Mouse (Mus musculus) spleen, adult 2 months (tissue): ENCODE data around the gene Ifng.

Experiments used
- CTCF ChIP-seq: fragments of 200-500 bp; IDR thresholded peaks from 2 replicates; pipeline ENCODE4 v1.5.1; 2011; ENCODE audit warnings: mild to moderate bottlenecking, inconsistent platforms; ENCODE audit not compliant: insufficient read depth, insufficient read length, insufficient replicate concordance; ENCODE audit errors: extremely low read depth
- POLR2A ChIP-seq: fragments of 200-500 bp; IDR thresholded peaks from 2 replicates; pipeline ENCODE4 v1.6.1; 2011; ENCODE audit warnings: low read depth, low read length, inconsistent platforms

DNA sequence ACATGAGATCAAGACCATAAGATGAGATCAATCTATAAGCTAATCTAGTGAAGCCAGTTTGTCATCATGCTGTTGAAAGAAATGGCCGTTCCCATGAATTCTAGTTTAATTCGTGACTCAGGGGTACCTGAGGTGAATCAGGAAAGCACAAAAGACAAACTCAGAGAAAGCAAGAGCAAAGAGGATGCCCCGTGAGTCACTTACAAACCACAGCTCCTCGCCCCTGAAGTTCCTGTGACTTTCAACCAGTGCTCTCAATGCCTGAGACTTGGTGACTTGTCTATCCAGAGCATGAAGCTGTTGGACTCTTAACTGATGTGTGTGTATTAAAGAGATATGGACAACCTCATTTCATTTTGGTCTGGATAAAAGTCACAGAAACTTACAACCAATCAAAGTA lies 17.9 kb downstream of the Ifng start:
- TF ChIP-seq CTCF (no peak), POLR2A (no peak)
